Mouse (Mus musculus) heart, postnatal 36 days (tissue): ENCODE measurements at regions not wholly inside any gene's neighbourhood (a gene's known extent, or its start where the extent isn't known, plus 50 kb on each side); places are given as distances from the start of the nearest gene placed in this dataset.

Source experiments
- DNase-seq, 2 experiments: peaks; one replicate each; pipeline ENCODE4 v3.0.0; 2021 to 2022
- intact Hi-C: fragments of 180-260 bp; cut with DNase I; formaldehyde crosslinking; loops from one replicate; pipeline ENCODE4 v1.15.1; 2025

DNA sequence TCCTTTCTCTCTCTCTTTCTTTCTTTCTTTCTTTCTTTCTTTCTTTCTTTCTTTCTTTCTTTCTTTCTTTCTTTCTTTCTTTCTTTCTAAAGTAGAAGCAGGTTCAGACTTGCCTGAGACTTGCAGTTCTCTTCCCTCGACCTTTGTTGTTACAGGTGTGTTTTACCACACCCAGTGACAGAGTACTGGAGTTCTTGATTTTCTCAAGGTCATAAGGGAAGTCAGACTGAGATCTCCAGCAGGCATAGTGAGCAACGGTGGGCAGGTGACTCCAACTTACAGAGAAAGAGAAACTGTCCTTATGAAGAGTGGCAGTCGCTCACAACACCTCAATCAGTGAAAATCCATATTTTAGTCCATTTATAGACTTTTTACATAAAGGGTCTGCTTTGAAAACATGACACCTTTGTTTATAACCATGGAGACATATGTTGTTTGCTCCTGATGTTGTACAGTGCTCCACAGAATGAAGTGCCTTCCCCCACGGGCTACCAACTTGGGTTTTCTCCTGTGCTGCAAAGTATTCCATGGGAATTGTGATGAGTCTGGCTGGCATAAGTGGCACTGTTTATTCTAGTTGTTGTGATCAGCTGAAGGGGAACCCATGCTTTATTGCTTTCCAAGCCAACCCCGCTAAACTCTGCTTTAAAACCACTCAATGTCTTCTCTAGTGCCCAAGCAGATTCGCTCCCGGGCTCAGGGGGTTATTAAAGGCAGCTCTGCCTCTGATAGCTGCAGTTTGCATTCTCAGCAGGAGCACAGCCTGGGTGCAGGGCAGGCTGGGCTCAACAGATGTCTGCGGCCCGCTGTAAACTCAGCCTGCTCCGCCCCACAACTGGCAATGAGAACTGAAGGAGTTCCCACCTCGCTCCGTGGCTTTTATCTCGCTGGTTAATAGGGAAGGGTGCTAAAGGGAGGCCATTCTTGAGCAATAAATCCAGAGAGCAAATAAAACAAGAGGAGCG lies 132.6 kb upstream of the Jade1 start:
- no peak for DNase-seq
- intact Hi-C loops, result no loop called here

DNA sequence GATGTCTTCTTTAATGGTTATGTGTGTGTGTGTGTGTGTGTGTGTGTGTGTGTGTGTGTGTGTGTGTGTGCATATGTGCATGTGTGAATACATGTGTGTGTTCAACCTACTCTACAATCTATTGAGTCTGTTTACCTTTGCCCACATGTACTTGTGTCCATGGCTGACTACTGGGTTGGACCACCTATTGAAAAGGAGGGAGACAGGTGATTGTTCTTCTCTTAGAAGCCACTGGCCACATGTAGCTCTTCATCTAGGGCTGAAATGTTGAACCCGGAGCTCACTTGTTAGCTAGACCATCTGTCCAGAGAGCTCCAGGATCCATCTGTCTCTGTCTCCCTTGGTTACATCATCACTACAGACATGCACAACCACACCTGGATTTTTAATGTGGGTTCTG lies 141.8 kb upstream of the Jade1 start:
- intact Hi-C loops, result no loop called here

DNA sequence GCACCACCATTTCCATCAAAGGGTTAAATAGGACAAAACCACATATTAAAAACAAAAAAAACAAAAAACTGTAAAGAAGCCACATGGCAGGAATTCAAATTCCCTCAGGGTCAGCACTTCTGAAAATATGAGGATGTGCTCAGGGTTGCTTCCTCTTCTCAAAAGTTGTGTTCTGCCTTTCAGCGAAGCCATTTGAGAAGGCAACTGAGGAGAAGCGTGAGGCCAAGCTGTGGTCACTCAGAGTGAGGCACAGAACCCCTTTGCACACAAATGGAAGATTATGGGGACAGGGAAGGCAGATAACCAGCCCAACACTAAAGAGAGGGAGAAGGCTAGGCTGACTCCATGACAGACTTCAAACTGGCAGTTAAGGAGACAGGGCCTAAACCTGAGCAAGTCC lies 142.8 kb upstream of the Jade1 start:
- intact Hi-C loops, result no loop called here
- DNase-seq, result no peak

More for the DNA sequence above, 141.8 kb upstream of the Jade1 start:
- DNase-seq, result no peak

DNA sequence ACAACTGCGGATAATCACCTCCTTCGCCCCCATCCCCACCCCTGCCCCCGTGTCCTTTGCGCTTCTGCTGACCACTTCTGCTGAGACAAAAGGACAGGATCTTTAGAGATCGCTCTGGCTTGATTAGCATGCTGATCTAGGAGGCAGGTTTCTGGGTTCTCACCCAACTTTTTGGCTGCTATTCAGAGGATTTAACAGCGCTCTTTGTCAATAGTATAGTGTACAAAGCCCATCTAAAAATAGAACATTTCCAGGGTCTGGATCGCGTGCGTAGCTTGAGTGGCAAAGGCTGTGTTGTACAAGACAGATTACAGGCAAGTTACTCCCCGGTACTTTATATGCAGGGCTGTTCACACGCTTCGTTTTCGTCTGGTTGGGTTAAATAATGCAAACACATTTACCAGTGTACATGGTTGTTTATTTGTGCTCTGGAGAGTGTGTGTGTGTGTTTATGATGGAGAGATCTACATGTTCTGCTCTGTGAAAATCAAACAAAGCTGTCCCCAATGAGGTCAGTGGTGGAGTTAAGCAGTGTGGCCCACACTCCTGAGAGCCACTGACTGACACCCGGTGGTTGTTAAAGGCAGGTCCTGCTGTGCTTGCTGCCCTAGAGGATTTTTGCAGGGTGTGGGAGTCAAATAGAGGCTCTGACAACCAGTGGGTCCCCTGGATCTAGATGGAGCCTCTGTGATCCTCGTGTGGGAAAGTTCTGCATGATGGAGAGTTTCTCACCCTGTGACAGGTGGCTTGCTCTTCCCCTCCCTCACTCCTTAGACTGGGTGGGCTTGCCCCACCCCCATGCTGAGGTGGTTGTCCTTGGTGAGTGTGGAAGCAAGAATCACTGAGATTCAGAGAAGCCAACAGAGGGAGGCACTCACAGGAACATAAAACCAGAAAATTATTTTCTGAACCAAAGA lies 146.5 kb upstream of the Jade1 start:
- intact Hi-C loops, result loop anchor here (2.0 to 5.0 kb wide), 2 partner anchors 42 to 180 kb away; no protein-coding TSS in a partner anchor
- DNase-seq, result peak in 1 of 2 experiments; percentile 50

DNA sequence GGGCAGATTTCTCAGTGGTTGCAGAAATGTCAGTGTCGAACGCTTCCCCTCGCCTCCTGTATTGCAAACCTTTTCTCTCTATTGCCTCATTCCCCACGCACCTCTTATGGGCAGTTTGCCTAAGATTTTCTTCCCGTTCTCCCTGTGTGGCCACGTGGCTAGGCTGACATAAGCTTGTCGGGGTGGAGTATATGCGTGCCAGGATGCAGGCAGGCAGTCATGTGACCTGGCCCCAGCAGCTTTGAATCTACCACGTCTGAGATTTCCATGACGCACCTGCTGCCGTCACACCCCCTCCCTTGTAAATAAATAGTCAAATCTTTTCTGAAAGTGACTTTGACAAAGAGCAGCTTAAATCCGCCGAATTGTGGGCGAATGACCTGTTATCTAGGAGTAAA lies 147.1 kb upstream of the Jade1 start:
- intact Hi-C loops, result loop anchor here (2.0 to 5.0 kb wide), 2 partner anchors 41 to 180 kb away; no protein-coding TSS in a partner anchor
- DNase-seq, result peak; percentile 61 to 64

DNA sequence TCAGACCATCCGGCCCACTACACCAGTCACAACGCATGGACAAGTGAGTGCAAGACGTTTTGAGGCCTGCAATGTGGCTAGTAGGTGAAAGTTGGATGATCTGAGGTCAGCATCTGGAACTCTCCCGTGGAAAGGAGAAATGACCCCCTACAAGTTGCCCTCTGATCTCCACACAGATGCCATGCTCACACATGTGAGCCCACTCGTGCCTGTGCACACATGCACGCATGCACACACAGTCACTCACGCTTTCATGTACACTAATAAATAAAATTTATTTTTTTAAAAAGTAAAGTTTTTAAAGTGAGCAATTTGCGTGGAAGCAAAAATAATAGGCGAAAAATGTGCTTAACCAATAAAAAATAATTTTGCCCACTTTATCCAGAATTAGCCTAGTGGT lies 147.5 kb upstream of the Jade1 start:
- intact Hi-C loops, result loop anchor here (2.0 to 5.0 kb wide), 2 partner anchors 41 to 179 kb away; no protein-coding TSS in a partner anchor
- no peak for DNase-seq

DNA sequence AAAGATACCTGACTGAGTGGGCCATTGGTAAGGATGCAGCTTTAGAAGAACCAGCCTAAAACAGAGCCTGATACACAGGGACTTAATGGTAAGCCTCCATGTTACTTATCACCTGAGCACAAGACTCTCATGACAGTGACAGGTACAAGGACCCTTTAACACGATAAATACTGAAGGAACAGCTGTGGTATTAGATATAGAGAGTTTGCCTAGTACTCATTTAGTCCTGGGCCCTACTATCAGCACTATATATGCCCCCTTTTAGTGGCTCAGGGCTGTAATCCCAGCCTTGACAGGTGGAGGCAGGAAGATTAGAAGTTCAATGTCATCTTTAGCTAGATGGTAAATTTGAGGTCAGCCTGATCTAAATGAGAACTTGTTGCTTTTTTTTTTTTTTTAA lies 148.0 kb upstream of the Jade1 start:
- DNase-seq, result no peak
- intact Hi-C loops, result loop anchor here (5.0 kb wide), 1 partner anchor 40 kb away; no protein-coding TSS in a partner anchor

DNA sequence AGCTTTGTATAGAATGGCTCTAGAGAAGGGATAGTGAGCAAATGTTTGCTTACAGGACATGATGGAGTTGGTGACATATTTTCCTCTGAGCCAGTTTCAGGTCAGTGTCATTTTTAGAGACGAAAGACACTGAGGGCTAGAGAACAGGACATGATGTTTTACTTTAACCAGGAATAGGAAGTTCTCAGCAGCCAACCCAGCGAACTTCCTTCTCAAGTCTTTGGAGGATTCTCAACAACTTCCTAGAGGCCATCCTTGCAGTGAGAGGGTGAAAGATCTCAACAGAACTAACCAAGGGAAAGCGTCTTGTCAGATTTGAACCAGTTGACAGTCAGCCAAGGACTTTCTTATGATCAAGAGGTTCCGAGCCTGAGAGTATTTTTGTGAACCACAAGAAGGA lies 153.7 kb upstream of the Jade1 start:
- no peak for DNase-seq
- intact Hi-C loops, result no loop called here

DNA sequence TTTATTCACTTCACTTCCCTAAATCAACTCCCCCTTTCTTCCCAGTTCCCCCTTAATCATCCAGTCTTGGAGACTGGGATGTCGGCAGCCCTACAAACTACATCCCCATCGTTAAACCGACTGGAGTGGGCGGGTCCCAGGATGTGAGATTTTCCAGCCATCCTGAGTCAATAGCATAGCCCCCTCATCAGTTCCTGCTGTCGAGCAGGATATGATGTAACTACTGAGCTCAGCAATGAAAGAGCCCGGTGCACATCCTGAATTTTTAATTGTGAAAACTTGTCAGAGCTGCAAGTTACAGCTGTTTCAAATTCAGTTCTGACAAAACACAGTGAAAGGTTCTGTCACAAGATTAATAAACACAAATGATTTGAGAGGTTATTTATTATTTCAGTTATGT lies 165.7 kb upstream of the Jade1 start:
- DNase-seq, result no peak
- intact Hi-C loops, result no loop called here

DNA sequence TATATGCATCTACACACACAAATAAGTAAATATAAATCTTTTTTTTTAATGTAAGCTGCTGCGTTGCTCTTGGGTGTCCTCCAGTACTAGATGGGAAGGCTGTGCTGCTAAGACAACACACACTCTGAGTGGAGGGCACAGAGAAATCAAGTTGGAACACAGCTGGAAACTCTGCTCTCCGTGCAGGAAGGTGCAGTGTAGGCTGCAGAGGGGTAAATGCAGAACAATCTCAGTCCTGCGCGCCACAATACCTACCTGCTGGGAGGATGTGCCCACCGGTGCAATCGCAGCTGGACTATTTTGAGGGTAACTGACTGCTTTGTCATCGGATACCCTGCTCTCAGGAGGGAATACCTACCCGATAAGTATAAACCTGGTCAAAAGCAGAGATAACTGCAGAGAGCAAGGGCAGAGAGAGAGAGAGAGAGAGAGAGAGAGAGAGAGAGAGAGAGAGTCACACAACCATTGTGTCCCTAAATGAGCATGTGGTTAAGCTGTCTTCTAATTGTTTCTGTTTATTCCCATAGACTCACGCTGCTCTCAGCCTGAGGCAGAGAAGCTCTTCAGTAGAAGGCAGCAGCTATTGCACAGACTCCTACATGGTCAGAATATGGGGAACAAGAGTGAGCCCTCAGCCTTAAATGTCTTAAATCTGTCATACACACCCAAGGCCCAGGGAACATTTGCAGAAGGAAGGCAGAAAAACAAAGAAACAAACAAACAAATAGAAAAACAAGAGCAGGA lies 167.9 kb upstream of the Jade1 start:
- no peak for DNase-seq
- intact Hi-C loops, result no loop called here

DNA sequence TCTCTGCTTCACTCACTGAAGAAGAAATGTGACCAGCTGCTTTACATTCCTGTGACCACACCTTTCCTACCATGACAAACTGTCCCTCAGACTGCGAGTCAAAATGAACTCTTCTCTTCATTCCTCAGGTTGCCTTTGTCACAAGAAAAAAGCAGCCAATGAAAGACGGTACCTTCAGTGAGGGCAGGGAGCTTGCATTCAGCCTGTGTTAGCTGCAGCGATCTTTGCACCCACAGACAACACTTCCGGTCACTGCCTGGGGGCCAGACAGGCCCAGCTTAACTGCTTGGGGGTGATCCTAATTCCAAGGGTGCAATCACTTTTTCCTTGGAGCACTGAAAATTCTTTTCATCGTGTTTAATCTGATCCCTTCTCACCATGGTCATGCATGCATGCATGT lies 169.2 kb upstream of the Jade1 start:
- intact Hi-C loops, result no loop called here
- no peak for DNase-seq

DNA sequence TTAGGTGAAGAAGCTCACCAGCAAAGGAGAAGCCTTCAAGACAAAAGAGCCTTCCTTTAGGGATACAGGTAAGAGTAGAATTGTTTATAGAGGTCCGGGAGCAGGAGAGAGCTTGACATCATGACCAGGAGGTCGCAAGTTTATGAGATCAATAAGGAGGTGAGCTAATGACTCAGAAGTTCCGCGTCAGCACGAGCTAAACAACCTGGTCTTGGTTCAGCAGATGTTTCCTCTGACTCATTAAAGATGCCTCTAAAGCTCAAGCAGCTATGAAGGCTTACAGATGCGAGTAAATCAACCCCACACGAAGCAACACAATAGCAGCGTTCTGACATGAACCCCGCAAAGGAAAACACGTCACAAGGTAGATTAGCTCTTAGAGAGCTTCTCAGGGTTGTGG lies 171.1 kb upstream of the Jade1 start:
- intact Hi-C loops, result no loop called here
- DNase-seq, result no peak

DNA sequence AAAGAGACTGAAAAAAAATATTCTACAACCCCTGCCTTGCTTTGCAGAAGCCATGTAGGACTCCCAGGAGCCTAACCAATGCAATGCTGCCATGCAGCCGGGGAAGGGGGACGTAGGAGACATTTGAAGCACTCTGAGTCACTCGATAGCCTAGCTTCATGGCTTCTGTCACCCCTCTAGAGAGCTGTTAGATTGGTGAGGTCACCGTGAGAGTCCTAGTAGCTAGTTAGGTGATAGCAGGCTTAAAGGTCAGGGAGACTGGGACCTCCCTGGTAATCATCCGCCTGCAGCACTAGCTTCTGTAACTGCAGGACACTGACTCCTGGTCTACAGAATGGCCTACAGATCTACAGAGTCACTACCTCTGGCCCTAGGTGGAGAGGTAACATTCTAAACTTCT lies 177.0 kb upstream of the Jade1 start:
- intact Hi-C loops, result no loop called here
- DNase-seq, result no peak

DNA sequence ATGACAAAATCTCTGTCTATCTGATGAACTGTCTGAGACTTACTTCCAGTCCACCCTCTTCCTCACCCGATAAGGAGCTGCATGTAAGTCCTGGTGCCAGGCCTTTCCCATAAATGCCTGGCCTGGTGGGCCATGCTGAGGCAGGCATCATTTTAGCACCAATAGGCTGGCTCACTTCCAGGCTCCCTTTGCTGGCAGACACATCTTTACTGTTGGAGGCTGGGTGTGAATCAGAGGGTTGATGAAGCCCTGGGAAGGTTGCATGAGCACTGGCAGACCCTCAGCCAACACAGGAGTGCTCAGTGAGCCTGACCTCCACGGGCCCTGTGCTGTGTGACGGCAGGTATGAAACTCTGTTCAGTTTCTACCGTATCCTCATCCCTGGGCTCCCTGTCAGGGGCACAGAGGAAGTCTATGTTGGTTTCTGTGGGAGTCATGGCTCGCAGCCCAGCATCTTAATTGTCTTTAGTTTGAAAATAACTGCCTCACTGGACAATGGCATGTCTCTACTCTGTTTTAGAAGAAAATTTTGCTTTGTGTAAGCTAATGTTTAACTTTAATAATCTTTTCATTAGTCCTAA lies 177.6 kb upstream of the Jade1 start:
- peak in 1 of 2 experiments; percentile 13 for DNase-seq
- intact Hi-C loops, result no loop called here

DNA sequence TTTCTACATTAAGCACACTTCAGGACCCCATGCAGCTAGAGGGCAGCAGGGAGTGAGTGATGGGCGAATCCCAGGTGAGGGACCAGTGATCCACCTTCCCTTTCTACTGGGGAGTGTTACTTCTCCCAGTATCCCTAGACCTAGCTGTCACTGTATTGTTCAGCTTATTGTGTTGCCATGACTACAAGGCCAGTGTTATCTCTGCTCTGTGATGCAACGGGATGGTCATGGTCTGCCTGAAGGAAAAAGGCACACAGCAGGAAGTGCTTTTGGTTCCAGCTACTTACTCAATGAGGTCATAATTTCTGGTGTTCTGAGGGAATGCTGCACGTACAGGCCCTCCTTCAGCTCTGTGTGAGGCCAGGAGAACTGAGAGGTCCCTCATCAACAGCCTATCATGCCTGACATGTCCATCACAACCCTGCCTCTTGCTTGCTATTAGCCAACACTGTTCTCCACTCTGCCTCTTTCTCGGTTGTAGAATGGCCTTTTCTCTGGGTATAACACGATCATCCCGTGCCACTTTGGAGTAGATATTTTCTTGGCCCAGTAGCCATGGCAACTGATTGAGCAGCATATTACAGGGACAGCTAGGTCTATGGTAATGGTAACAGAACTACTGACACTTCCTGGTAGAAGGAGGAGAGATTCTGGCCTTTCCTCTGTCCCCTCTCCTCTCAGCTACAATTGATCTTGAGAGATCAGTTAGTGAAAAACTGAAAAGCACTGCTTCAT lies 178.5 kb upstream of the Jade1 start:
- peak in 1 of 2 experiments; percentile 23 for DNase-seq
- intact Hi-C loops, result no loop called here

DNA sequence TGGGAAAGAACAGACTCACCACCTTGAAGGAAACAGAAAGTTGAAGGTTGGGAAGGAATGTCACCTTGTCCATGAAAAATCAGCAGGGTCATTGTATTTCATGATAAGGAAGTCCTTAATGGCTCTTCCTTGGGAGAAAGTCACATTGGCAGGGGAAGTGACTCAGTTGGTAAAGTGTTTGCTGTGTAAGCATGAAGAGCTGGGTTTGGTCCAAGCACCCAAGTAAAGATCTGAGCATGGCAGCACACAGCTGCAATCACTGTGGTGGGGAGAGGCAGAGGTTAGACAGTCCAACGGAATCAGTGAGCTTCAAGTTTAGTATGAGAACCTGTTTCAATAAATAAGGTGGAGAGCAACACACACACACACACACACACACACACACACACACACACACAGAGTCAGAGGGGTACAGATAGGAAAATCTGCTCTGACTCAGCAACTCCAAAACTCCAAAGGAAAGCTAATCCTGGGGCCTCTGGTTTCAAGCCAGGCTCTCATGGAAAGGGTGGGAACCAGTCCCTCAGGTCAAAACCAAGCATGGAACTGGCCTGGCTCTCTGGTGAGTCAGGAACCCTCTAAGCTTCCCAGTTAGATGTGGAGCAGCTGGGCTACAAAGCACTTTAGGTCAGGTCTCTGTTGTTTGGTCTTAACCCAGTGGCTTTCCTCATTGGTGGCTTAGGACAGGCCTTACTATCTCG lies 180.2 kb upstream of the Jade1 start:
- intact Hi-C loops, result no loop called here
- DNase-seq, result no peak

DNA sequence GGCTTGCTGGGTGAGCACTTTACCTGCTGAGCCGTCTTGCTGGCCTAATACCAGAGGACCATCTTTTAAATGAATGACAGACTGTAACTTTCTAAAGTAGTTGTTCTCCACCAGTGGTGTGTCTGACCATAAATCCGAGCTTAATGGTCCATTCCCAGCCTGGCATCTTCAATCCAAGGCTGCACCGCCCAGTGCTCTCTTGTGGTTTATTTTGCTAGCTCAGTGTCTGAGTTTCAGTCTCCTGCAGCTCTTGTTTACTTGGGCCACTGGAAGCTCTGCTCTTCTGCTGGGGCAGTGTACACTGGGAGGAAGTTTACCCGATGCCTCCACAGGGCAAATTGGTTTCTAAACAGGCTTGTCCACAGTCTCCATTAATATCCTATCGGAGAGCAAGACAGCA lies 182.3 kb upstream of the Jade1 start:
- DNase-seq, result no peak
- intact Hi-C loops, result no loop called here

DNA sequence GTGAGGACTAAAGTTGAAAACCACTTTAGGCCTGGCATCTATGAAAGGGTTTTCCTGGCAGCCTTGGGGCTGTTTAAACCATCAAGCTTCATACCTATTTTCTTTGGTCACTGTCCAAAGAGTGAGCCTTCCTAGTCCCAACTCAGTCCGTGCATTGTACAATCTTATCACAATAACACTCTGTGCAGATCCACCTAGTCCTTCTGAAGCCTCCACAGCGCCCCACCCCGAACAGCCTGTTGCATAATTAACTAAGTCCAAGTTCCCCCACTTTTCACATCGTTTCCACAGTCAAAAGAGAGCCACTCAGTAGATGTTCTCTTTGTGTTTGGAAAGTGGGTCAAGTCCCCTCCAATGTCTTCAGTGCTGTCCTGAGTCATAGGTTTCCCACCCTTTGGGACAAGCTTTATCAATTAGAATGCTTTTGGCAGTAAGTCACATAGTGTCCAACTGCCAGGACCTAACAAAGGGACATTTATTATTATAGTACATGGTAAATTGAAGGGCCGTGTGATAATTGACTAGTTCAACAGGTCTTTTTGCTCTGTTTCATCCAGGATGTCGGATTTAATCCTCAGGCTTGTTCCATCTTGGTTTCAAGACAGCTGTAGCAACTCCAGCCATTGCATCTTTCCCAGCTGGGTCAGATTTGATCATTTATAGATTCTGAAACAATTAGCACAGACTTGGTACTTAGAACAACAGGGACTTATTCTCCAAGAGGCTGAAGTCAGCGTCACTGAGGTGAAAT lies 187.0 kb upstream of the Jade1 start:
- intact Hi-C loops, result loop anchor here (5.0 kb wide), 3 partner anchors 39 to 194 kb away; no protein-coding TSS in a partner anchor
- peak; percentile 37 to 58 for DNase-seq
